Mouse (Mus musculus): ENCODE data around the gene Tbrg4. TPM values are rescaled to one million over a fixed set of nuclear protein-coding genes. Genes with fewer than 3 reads are reported as not detected.

The Tbrg4 gene
- polyA plus RNA-seq, 1 experiment from 2014 or later: 40.0 TPM

Other genes with a start within 250 kb of the Tbrg4 start
- 11.2 and 13.5 TPM in 2 replicates for gene Zmiz2, start 237.0 kb downstream of the Tbrg4 start, polyA plus RNA-seq (2014; fragmentation: Nextera tagmentation; extraction: Ambion mirVana)
- 5,871 and 5,955 TPM in 2 replicates for gene Ppia, start 210.6 kb downstream of the Tbrg4 start, polyA plus RNA-seq (2014; fragmentation: Nextera tagmentation; extraction: Ambion mirVana)
- 866 and 905 TPM in 2 replicates for gene H2afv, start 181.6 kb downstream of the Tbrg4 start, polyA plus RNA-seq (2014; fragmentation: Nextera tagmentation; extraction: Ambion mirVana)
- gene Purb, start 150.2 kb downstream of the Tbrg4 start, polyA plus RNA-seq (2014; fragmentation: Nextera tagmentation; extraction: Ambion mirVana): 15.3 and 16.4 TPM in 2 replicates
- 0.64 and 0.74 TPM in 2 replicates for gene Myo1g, start 105.1 kb downstream of the Tbrg4 start, polyA plus RNA-seq (2014; fragmentation: Nextera tagmentation; extraction: Ambion mirVana)
- 95.1 and 96.9 TPM in 2 replicates for gene Ccm2, start 79.2 kb downstream of the Tbrg4 start, polyA plus RNA-seq (2014; fragmentation: Nextera tagmentation; extraction: Ambion mirVana)
- gene Nacad, start 20.0 kb downstream of the Tbrg4 start, polyA plus RNA-seq (2014; fragmentation: Nextera tagmentation; extraction: Ambion mirVana): 0.34 and 1.1 TPM in 2 replicates
- gene Wap, start 12.6 kb upstream of the Tbrg4 start, polyA plus RNA-seq (2014; fragmentation: Nextera tagmentation; extraction: Ambion mirVana): not detected in 2 replicates
- 2.1 and 3.5 TPM in 2 replicates for gene Ramp3, start 32.5 kb upstream of the Tbrg4 start, polyA plus RNA-seq (2014; fragmentation: Nextera tagmentation; extraction: Ambion mirVana)
- gene Gm11983, start 211.6 kb upstream of the Tbrg4 start, polyA plus RNA-seq (2014; fragmentation: Nextera tagmentation; extraction: Ambion mirVana): not detected in 2 replicates

All from limb, embryonic 11.5 days (tissue).